Mouse (Mus musculus) ES-Bruce4 (cell line): ENCODE measurements around the gene Cxcr4. TPM values are rescaled to one million over a fixed set of nuclear protein-coding genes. Genes with fewer than 3 reads are reported as not detected.

Experiments
- H3K27ac ChIP-seq: 2 replicates; pipeline ENCODE4 v1.5.1; 2012; ENCODE audit warnings: low read length, inconsistent platforms; ENCODE audit not compliant: insufficient read depth
- H3K27me3 ChIP-seq: 2 replicates; pipeline ENCODE4 v1.6.1; 2012; ENCODE audit warnings: mild to moderate bottlenecking, low read length, inconsistent platforms; ENCODE audit not compliant: control insufficient read depth, poor library complexity, insufficient read depth, severe bottlenecking
- H3K36me3 ChIP-seq: 2 replicates; pipeline ENCODE4 v1.6.1; 2012; ENCODE audit warnings: inconsistent platforms, mild to moderate bottlenecking, low read length, moderate library complexity; ENCODE audit not compliant: control insufficient read depth, poor library complexity, insufficient read depth, severe bottlenecking
- H3K4me1 ChIP-seq: one replicate; pipeline ENCODE4 v1.8.1; 2011; ENCODE audit warnings: low read length; ENCODE audit not compliant: control insufficient read depth, insufficient read depth
- H3K4me3 ChIP-seq: 2 replicates; pipeline ENCODE4 v1.5.1; 2011; ENCODE audit warnings: low read depth, mild to moderate bottlenecking, low read length
- H3K9ac ChIP-seq: 2 replicates; pipeline ENCODE4 v1.6.1; 2012; ENCODE audit warnings: low read depth, mild to moderate bottlenecking, inconsistent platforms; ENCODE audit not compliant: poor library complexity, severe bottlenecking
- H3K9me3 ChIP-seq: replicated peaks from 2 replicates; pipeline ENCODE4 v1.6.1; 2012; ENCODE audit warnings: mild to moderate bottlenecking, low read length, inconsistent platforms; ENCODE audit not compliant: control insufficient read depth, poor library complexity, insufficient read depth, severe bottlenecking
- CTCF ChIP-seq: IDR thresholded peaks from one replicate; pipeline ENCODE4 v1.8.1; 2011; ENCODE audit warnings: low read depth, low read length
- EP300 ChIP-seq: IDR thresholded peaks from 2 replicates; pipeline ENCODE4 v1.6.1; 2011; ENCODE audit warnings: low read depth, low read length; ENCODE audit not compliant: insufficient read depth
- POLR2A ChIP-seq: IDR thresholded peaks from one replicate; pipeline ENCODE4 v1.8.1; 2011; ENCODE audit warnings: low read length; ENCODE audit not compliant: insufficient read depth
- polyA plus RNA-seq: library from polyadenylated mRNA; stranded (reverse); fragments of >200 nt; gene quantifications from 2 replicates; pipeline ENCODE4 v1.2.4, GENCODE M21; 2011; ENCODE audit warnings: low read depth; ENCODE audit not compliant: missing spikeins, insufficient read depth, insufficient read length

Cxcr4 gene
- polyA plus RNA-seq, 1 experiment, result 3.9 TPM

DNA sequence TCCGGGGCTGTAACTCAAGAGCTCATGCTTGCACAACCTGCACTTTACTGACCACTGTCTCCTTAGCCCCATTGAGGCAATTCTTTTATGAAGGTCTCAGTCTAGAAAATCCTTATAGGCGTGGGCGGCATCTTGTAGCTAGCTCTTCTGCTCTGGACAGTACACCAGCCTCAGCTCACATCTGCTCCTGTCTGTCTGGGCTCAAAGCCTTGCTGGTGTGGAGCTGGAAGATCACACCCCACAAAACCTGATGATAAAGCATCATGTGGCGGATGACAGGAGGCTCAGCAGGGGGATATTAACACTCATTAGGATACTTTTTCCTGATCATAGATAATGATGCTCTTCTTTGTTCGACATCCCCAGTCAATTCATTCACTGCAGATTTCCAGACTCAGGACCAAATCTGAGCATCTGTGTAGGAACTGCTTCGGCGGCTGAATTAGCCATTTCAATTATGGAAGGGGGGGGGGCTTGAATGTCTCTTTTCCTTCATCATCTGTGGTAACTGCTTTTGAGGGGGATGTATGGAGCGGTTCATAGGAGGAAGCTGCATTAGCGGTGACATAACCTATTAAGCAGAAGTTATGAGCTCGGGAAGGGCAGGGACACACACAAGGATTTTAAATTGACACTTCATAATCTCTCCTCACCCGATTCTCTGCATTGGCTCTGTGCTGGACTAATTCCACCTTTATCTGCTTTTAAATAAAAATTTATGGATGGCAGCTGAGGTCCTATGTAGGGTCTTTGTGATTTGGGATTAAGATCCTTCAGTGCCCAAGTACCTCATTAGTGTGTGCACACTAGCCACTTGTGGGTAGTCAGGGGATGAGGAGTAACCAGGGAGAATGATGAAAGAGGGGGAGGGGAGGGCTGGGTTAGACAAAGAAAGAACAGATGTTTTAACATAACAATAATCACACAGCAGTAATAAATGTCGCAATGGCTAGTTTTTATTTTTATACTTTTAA, 24.6 kb downstream of the Cxcr4 start:
- Histone ChIP-seq H3K27me3 (no peaks in the 10 kb centered on the region), H3K27ac (no peak overlapping the region), H3K4me1 (no peaks in the 10 kb centered on the region), H3K9ac (no peak overlapping the region), H3K4me3 (no peak overlapping the region), H3K36me3 (no peaks in the 10 kb centered on the region), H3K9me3 (no peaks in the 10 kb centered on the region)
- TF ChIP-seq POLR2A, result no peak
- no peak for TF ChIP-seq CTCF
- TF ChIP-seq EP300, result no peak

DNA sequence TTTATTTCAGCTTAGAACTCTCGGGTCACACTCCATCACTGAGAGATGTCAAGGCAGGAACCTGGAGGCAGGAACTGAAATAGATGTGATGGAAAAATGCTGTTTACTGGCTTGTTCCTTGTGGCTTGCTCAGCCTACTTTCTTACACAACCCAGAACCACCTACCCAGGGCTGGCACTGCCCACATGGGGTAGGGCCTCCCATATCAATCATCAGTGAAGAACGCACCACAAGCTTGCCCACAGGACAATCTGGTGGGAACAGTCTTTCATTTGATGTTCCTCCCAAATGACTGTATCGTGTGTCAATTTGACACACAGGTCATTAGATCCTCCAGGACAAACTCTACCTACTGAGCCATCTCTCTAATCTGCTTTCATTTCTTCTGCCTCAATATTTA, 28.2 kb downstream of the Cxcr4 start:
- TF ChIP-seq CTCF (no peak), EP300 (no peak), POLR2A (no peak)
- Histone ChIP-seq H3K4me3 (no peak overlapping the region), H3K9ac (no peak overlapping the region), H3K9me3 (peaks cover 2% of the 10 kb centered on the region; the same call in 1 of the 2 replicates), H3K27me3 (no peaks in the 10 kb centered on the region), H3K4me1 (no peaks in the 10 kb centered on the region), H3K36me3 (no peaks in the 10 kb centered on the region), H3K27ac (no peak overlapping the region)

DNA sequence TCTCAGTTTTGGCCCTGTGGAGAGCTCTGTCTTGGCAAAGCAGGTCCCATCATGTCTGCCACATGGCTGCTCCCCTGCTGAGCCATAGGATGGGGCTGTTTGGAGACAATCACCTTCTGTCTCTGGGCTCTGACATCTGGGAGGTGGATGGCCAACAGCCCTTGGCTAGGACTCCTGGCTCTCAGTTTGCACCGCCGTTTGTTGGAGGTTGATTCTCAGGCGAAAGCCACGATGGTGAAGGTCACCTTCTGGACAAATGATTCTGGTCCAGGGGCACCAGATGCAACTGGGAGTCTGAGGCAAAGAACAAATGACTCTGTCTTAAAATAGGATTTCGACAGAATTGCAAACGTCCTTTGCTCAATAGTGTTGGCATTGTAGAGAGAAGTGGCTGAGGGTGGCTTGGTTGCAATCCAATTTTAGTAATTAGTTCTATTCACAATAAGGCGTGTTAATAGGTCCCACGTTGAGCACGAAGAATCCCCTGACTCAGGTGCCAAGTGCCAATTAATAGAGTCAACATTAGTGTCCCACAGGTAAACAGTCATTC, 30.7 kb downstream of the Cxcr4 start:
- H3K27ac ChIP-seq, result no peak overlapping the region
- H3K9ac ChIP-seq, result no peak overlapping the region
- no peak overlapping the region for H3K4me3 ChIP-seq
- no peaks in the 10 kb centered on the region for H3K4me1 ChIP-seq
- H3K36me3 ChIP-seq, result no peaks in the 10 kb centered on the region
- TF ChIP-seq CTCF (no peak), POLR2A (no peak), EP300 (no peak)
- peaks cover 2% of the 10 kb centered on the region; the same call in 1 of the 2 replicates for H3K9me3 ChIP-seq
- no peaks in the 10 kb centered on the region for H3K27me3 ChIP-seq

DNA sequence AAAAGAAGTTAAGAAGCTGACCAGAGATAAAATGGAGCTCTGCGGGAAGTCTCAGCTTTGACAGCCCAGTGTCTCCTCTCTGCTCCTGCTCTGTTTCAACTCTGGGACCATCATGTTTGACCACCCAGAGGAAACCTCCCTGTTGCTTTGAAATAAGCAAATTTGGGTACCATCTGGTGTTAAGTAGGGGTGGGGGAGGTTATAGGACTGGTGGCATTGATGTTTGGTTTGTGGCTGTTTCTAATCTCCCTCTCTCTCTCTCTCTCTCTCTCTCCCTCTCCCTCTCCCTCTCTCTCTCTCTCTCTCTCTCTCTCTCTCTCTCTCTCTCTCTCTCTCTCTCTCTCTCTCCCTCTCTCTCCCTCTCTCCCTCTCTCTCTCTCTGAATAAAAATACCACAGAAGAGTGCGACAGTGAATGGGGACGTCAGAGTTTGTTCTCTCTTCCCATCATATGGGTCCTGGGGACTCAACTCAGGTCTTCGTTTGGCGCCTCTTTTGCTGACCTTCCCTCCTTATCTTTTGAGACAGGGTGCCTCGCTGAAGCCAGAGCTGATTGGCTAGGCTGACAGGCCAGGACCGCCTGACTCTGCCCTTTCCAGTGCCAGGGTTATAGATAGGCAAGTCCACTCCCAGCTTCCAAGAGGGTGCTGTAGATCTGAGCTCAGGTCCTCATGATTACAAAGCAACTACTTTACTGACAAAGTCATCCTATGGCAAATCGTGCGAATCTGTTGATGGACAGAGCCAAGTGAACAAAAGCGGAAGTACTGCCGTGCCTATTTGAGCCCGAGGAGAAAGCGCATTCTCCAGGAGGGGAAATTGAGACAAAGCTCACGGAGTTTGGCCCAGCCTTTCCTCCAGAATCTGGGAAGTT, 31.4 kb downstream of the Cxcr4 start:
- Histone ChIP-seq H3K4me3 (no peak overlapping the region), H3K9ac (no peak overlapping the region), H3K9me3 (peaks cover 2% of the 10 kb centered on the region; the same call in 1 of the 2 replicates), H3K4me1 (no peaks in the 10 kb centered on the region), H3K36me3 (no peaks in the 10 kb centered on the region), H3K27ac (no peak overlapping the region), H3K27me3 (no peaks in the 10 kb centered on the region)
- TF ChIP-seq EP300, result no peak
- no peak for TF ChIP-seq POLR2A
- no peak for TF ChIP-seq CTCF

DNA sequence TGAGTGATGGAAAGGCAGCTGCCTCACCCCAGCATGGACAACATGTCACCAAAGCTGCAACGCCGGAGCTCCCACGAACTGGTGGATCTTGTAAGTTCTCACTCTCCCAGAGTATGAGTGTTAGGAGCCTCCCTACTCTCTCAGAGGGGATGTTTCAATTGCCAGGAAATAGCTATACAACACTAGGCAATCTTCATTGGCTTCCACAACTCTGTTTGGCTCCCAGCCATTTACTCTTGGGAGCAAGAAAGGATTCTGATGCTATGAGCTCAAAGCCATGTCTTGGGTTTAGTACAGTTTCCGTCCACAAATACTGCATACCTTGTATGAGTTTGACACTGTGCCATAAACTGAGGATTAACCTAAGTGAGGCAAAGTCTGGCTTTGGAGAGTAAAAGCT, 34.1 kb downstream of the Cxcr4 start:
- Histone ChIP-seq H3K27ac (no peak overlapping the region), H3K36me3 (no peaks in the 10 kb centered on the region), H3K27me3 (no peaks in the 10 kb centered on the region), H3K4me3 (no peak overlapping the region), H3K4me1 (no peaks in the 10 kb centered on the region), H3K9ac (no peak overlapping the region), H3K9me3 (peaks cover 2% of the 10 kb centered on the region; the same call in 1 of the 2 replicates)
- no peak for TF ChIP-seq EP300
- no peak for TF ChIP-seq POLR2A
- no peak for TF ChIP-seq CTCF
